Mouse (Mus musculus) CD4-positive, CD25-positive, alpha-beta regulatory T cell, adult 4 months (primary cell): ENCODE results near the gene Prkacb. TPM values are rescaled to one million over a fixed set of nuclear protein-coding genes. Genes with fewer than 3 reads are reported as not detected.
"Not testable (repeated sequence)": the region's sequence is repeated elsewhere in the genome, so short reads cannot be mapped to it uniquely, and the experiment has no call there.

ENCODE experiments used
- ATAC-seq: one replicate; pipeline ENCODE4 v1.8.0; 2017
- polyA plus RNA-seq, 2 experiments: library from polyadenylated mRNA; unstranded; fragments of 100-300 nt; shearing (Covaris generic); gene quantifications; one replicate each; pipeline ENCODE4 v1.2.1; 2017

Gene Prkacb
- polyA plus RNA-seq, 2 experiments from 2014 or later = 121 to 154 TPM

- ATAC-seq = no peak
These were observed 34.3 kb downstream of the Prkacb start for GRCm38 (mm10) chr3:146778451-146778850.

- no peak for ATAC-seq
These were observed 36.1 kb downstream of the Prkacb start for GRCm38 (mm10) chr3:146776711-146777110.

DNA sequence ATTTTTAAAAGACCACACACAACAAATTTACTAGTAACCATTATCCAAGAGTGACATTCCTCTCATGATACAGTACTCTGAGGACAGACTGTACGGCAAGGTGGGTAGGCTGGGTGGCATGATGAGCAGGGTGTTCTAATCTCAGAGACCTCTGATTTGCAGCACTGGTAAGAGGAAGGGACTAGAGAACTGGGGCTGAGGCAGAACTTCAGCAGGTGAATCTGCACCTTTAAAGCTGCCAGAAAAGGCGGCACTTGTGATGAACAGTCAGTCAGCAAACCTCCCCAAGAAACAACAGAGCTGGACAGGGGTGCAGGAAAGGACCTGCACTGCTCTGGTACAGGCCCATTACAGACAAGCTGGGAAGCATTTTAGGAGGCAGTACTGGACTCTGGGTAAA is 41.9 kb downstream of the Prkacb start:
- ATAC-seq = no peak

DNA sequence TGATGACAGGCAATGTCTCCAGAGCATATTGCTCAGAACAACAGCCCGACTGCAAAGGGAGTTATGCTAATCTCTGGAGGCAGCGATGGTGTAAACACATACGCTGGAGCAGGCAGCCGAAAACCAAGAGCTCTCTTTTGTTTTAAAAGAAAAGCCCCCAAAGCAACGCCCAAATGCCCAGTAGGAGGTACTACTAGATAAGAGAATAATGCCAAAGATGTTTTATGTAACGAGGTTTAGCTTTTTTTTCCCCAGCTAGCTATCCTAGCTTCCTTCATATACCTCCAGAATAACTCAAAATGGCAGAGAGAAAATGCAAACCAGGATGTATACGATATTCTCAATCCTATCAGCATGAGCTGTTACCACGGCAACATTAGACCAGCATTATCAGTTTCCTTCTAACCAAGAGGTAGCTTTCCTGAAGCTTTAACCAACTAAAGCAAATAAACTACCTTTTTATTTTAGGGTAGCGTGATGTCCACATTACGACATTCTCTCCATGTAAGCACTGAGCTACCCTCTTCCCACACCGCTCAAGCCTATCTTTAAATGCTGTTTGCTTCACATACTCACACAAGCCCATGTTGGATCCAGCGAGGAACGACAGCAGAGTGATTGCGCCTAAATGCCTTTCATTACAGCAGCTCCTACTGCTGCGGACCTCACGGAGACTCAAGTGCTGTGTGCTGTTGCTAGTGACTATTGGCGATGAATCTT is 42.7 kb downstream of the Prkacb start:
- no peak for ATAC-seq

DNA sequence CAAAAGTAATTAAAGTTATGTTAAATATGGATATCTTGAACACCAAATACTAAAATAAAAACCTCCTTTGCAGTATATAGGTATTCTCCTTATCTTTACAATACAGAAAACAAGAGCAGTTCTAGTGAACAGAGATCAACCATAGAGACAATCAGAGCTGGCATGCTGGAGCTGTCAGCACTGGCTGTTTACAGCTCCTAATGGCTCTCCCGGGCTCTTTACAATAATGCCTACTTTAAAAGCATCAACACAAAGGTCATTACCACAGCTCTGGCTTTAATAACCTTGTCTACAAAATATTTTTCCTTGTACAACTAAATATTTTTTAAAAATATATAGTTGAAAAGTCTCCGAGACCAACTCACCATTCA is 43.2 kb downstream of the Prkacb start:
- no peak for ATAC-seq

DNA sequence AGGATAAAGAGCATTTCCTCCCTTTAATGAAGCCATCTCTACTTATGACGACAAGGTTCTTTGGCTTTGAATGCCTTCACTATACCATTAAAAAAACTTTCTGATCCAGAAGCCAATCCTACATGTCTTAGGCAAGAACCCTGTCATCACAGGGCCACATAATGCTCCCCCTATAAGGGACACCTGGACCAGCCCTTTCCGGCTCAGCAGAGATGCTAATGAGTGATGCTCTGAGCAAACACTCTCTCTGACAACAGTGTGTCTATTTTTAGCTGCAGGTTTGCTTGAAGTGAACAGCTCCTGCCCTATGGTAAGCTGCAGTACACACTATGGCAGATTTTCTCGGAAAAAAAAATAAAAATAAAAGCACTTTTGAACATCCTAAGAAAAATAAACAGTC is 43.9 kb downstream of the Prkacb start:
- no peak for ATAC-seq

DNA sequence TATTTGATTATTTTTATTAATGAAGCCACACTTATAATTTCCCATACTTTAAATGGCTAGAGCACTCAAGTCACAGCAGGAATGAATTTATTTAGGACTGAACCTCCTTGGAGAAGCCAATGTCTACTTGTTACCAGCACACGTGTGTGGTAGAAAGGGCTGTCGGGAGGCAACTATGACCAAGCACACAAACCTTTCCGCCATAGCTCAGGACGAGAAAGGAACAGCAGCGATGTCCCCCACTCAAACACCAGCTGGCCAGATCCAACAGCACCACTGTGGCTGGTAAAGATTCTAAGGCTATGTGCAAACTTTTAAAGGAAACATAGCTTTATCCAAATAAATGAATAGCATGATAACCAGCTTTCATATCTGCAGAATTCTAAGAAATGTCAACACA is 44.4 kb downstream of the Prkacb start:
- no peak for ATAC-seq

GRCm38 (mm10) chr3:146766701-146767181 is 46.0 kb downstream of the Prkacb start:
- ATAC-seq = no peak

- ATAC-seq = no peak
These were observed 46.7 kb downstream of the Prkacb start for GRCm38 (mm10) chr3:146766071-146766605.

DNA sequence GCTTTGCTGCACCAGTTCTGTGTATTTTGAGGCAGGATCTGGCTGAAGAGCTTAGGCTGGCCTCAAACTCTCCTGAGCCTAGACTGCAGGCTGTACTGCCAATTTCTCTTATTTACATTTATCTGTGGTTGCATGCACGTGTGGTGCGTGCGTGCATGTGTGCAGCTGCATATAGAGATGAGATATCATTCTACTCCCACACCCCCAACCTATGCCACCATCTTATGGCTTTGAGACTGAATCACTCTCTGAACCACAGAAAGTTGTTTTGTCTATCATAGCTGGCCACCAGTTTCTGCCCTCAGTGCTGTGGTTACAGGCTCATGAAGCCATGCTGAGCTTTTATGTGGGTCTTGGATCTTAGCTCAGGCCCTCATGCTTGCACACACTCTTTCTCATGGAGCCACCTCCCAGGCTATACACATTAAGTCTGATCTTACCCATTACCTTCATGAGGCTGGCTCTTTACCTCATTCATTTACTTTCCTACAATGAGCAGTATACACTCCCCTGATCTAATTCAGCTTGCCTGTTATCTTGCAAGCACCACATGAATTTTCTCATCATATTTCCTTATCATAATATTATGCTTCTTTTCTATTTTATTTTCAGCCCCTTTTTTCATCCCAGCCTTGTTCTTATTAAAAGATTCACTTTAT is 47.8 kb downstream of the Prkacb start:
- no peak for ATAC-seq

DNA sequence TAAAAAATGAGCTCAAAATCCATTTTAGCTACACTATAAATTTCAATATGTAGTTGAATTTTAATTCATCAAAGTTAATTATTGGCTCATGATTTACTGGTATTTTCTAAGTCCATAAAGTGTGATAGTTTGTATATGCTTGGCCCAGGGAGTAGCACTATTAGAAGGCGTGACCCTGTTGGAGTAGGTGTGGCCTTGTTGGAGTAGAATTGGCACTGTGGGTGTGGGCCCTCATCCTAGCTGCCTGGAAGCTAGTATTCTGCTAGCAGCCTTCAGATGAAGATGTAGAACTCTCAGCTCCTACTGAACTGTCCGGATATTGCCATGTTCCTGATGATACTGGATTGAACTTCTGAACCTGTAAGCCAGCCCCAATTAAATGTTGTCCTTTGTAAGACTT is 49.7 kb downstream of the Prkacb start:
- ATAC-seq = not testable (repeated sequence)

- ATAC-seq = no peak
These were observed 51.5 kb downstream of the Prkacb start for GRCm38 (mm10) chr3:146761276-146761675.

GRCm38 (mm10) chr3:146757970-146758960 is 54.5 kb downstream of the Prkacb start:
- ATAC-seq = peak; percentile 60

- ATAC-seq = no peak
These were observed 58.5 kb downstream of the Prkacb start for GRCm38 (mm10) chr3:146754270-146754669.

DNA sequence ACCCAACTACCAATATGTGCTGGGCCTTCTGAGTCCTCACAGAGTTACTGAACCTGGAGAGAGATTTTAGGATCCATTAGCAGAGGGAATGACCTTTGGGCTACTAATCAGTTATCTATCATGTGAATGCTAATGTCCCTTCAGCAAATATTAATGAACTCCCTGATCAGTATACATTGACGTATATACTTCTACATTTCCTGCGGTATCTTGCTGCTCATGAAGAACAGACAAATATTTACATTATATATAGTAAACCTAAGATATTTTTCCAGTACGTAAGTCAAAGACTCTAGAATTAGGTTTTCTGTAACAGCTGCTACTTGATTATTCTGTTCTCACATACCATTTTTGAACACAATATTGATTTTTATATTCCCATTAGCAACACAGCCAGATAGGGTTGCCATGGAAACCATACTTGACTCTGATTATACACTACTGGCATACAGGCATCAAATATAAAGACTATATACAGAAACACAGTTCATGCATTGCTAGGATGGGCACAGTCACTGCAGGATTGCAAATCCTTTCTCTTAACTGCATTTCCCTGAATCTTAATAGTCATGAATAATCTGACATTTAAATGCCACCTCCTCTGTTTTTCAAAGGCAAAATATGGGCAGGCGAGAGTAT is 71.1 kb downstream of the Prkacb start:
- no peak for ATAC-seq

DNA sequence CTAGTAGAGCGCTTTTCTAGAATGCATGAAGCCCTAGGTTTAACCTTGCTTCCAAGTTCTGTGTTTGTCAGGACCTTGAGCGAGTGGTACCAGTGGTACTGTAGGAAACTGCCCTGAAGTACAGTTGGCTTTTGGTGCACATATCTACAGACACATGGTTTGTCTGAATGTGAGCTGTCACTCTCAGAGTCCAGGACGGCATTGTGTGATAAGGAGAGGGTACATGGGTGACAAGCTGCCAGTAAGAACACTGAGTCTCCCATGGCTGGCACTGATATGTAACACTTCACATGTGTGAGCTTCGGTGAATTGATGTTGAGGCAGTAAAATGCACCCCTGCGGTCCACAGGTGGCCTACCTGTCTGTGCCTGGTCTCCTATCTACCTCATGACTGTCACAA is 71.6 kb downstream of the Prkacb start:
- ATAC-seq = no peak

DNA sequence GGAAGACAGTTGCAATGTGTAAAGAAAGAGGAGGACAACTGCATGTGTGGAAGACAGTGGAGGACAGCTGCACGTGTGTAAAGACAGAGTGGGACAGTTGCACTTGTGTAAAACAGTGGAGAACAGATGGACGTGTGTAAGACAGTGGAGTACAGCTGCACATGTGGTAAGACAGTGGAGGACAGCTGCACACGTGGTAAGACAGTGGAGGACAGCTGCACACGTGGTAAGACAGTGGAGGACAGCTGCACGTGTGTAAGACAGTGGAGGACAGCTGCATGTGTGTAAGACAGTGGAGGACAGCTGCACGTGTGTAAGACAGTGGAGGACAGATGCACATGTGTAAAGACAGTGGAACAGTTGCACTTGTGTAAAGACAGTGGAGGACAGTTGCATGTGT is 76.6 kb downstream of the Prkacb start:
- ATAC-seq = not testable (repeated sequence)

GRCm38 (mm10) chr3:146735657-146736056 is 77.1 kb downstream of the Prkacb start:
- ATAC-seq = no peak

GRCm38 (mm10) chr3:146734907-146735629 is 77.7 kb downstream of the Prkacb start:
- ATAC-seq = no peak

- ATAC-seq = no peak
These were observed 81.3 kb downstream of the Prkacb start for GRCm38 (mm10) chr3:146731499-146731898.

GRCm38 (mm10) chr3:146723037-146723436 is 89.8 kb downstream of the Prkacb start:
- no peak for ATAC-seq

DNA sequence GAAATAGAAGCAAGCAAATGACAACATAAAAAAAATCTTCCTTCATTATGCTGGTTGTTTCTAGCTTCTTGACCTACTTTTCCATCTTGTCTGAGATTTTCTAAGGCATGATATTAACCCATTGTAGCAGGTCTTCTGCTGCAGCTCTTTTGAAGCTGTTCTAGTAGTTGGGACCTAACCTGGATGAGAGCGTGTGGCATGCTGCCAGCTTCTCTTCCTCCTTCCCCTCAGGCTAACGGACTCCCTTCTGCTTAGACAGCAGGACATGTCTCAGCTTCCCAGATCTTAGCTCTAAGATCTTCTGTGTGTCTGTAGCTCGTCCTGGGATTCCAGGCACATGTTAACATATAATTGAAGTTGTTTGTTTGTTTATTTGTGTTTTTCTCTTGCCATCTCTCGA is 93.1 kb downstream of the Prkacb start:
- ATAC-seq = no peak
